Mouse (Mus musculus): ENCODE measurements around the gene Crb3.
A peak's percentile ranks its signal among the peaks of the same experiment; 100 is the strongest.

Gene Crb3

DNA sequence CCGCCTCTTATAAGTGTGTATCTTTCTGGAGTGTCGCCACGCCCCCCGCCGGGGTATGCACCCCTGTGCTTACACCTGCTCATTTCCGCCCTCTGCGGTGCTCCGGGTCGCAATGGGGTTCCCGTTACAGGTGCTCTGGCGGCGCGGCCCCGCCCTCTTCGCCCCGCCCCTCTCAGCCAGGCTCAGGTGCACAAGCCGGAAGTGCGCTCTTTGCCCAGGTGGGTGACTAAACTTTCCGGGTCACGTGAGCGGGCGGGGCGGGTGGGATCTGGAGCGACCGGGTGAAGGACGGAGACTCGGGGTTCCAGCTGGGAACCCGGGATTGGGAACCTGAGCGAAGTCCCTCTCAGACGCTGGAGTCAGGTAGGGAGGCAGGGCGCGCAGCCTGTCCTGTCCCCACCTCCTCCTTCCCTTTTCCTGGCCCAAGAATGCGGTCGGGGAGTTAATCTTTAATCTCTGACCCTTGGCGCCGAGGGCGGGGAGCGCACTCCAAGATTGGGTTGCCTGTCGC, 3.2 kb downstream of the Crb3 start:
- ATAC-seq (ENCODE audit: low TSS enrichment), result no peak

DNA sequence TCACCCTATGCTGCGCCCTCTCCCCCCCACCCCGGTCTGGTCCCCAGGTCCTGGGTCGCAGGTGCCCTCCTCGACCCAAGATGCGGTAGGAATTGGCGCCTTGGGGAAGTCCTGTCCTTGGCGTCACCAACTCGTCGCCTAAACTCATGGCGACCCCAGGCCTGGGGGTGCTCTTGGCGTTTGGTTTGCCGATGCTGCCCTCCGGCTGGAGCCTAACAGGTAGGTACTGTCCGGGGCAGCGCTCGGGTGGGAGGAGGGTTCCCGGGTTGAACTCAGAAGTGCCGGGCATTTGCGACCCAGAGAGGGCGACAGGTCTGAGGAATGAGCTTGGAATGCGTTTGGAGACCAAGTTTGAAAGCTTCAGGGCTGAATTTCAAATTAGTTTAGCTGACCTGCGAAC, 3.6 kb downstream of the Crb3 start:
- no peak for ATAC-seq (ENCODE audit: low TSS enrichment)

GRCm38 (mm10) chr17:57063031-57063430, 4.1 kb downstream of the Crb3 start:
- no peak for ATAC-seq (ENCODE audit: low TSS enrichment)

- ATAC-seq (ENCODE audit: low TSS enrichment), result no peak
Measured at GRCm38 (mm10) chr17:57066908-57067307, 8.0 kb downstream of the Crb3 start.

GRCm38 (mm10) chr17:57070272-57070671, 11.4 kb downstream of the Crb3 start:
- ATAC-seq (ENCODE audit: low TSS enrichment), result no peak

- ATAC-seq (ENCODE audit: low TSS enrichment), result no peak
Measured at GRCm38 (mm10) chr17:57070699-57071098, 11.8 kb downstream of the Crb3 start.

DNA sequence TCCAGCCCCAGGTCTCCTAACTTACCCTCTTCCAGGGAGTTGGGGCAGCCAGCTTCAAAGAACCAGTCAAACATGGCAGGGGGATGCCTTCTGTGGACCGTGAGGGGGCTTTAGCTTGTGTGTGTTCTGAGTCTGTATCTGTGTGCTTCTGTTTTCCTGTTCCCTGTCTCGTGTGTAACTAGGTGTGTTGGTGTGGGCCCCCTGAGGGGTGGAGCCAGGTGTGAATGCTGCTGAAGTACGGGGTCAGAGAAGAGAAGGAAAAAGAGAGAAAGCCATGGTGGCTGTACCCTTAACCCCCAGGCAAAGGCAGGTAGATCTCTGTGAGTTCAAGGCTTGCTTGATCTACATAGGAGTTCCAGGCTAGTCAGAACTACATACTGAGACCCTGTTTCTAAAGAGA, 18.0 kb downstream of the Crb3 start:
- ATAC-seq (ENCODE audit: low TSS enrichment), result no peak

- ATAC-seq (ENCODE audit: low TSS enrichment), result 0 out of 2 replicates have a peak, but pooled peaks have one; percentile 10
Measured at GRCm38 (mm10) chr17:57078336-57078735, 19.4 kb downstream of the Crb3 start, which contains the start of gene Dennd1c. Gene Dennd1c (minus strand): TSS chr17:57078514.

DNA sequence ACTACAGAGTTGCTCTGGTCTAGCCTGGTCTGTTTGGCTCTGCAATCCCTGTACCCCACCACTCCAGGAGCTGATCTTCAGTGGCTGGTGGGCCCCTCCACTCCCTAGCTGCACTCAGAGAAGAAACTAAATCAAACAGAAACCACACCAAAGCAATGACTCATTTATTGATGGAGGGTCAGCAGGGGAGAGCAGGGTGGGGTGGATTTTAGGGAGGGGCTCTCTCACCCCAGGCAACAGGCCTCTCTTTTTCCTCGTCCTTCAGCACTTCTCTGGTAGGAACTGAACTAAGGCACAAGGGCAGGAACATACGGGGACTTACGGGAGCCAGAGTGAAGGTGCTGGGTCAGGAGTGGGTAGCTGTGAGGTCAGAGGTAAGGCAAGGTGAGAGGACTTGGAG, 21.0 kb downstream of the Crb3 start:
- ATAC-seq (ENCODE audit: low TSS enrichment), result no peak

GRCm38 (mm10) chr17:57081234-57081842, 22.4 kb downstream of the Crb3 start:
- ATAC-seq (ENCODE audit: low TSS enrichment), result no peak

- no peak for ATAC-seq (ENCODE audit: low TSS enrichment)
Measured at GRCm38 (mm10) chr17:57082481-57082880, 23.6 kb downstream of the Crb3 start.

DNA sequence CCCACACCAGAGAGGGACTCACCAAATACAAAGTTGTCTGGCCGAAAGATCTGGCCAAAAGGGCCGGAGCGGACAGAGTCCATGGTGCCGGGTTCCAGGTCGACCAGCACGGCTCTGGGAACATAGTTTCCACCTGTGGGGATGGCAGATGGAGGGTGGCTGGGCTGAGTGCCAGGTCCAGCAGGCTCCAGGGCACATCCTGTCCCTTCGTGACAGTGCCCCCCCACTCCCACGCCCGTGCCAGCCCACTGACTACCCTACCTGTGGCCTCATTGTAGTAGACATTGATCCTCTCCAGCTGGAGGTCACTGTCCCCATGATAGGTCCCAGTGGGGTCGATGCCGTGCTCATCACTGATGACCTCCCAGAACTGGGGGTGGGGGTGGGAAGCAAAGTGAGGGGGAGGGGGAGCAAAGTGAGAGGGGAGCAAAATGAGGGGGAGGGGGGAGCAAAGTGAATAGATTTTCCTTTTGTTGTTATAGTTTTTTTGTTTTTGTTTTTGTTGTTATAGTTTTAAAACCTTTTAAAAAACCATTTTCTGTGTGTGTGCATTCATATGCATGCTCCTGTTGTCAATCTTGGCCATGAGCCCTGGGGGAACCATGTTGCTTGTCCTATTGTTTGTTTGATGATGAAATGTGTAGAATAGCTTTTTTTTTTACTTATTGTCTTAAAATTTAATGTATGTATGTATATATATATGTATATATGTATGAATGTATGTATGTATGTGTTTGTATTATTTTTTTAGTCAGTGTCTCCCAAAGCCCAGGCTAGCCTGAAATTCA, 27.3 kb downstream of the Crb3 start:
- no peak for ATAC-seq (ENCODE audit: low TSS enrichment)

DNA sequence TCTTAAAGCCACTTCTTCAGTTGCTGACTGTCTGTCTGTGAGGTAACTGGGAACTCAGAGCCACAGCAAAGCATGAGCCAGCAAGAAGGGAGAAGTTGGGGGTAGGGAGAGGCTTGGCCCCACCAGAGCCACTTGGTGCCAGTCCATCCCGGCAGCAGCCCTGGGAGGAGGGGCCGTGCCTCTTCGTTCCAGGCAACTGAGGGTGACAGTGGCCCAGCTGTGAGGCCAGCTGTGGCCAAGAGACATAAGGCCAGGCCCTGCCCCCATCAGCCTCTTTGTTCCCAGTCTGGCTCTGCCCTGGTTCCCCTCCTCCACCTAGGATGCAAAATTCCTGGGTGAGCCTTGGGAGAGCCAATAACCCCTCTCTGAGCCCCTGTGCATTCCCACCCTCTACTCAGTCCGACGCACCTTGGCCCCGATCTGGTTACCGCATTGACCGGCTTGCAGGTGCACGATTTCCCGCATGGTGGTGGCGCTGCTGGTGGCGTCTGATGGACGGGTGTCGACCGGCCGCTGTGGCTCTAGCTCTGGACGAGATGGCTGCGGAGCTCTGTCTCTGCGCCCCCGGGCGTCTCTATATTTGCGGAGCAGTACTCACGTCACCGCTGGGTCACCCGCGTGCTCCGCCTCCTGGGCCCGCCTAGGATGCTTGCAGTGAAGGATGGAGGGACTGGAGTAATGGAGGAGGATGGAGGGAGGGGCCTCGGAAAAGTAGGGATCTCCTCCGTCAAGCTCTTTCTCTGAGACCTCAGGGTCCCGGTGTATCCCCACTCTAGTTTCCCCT, 28.3 kb downstream of the Crb3 start, which contains the start of gene Tubb4a:
TSS of gene Tubb4a (minus strand) at position 734 of the 784 bp plus-strand sequence.
- ATAC-seq (ENCODE audit: low TSS enrichment), result peak; percentile 98

DNA sequence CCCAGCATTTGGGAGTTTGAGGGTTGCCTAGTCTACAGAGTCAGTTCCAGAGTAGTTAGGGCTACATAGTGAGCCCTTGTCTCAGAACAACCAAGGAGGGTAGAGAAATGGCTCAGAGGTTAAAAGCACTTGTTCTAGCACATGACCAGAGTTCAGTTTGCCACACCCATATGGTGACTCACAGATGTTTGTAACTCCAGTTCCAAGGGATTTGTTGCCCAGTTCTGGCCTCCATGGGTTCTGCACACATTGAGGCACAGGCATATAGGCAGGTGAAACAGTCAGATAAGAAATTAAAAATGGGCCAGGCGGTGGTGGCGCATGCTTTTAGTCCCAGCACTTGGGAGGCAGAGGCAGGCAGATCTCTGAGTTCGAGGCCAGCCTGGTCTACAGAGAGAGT, 35.3 kb downstream of the Crb3 start:
- no peak for ATAC-seq (ENCODE audit: low TSS enrichment)

DNA sequence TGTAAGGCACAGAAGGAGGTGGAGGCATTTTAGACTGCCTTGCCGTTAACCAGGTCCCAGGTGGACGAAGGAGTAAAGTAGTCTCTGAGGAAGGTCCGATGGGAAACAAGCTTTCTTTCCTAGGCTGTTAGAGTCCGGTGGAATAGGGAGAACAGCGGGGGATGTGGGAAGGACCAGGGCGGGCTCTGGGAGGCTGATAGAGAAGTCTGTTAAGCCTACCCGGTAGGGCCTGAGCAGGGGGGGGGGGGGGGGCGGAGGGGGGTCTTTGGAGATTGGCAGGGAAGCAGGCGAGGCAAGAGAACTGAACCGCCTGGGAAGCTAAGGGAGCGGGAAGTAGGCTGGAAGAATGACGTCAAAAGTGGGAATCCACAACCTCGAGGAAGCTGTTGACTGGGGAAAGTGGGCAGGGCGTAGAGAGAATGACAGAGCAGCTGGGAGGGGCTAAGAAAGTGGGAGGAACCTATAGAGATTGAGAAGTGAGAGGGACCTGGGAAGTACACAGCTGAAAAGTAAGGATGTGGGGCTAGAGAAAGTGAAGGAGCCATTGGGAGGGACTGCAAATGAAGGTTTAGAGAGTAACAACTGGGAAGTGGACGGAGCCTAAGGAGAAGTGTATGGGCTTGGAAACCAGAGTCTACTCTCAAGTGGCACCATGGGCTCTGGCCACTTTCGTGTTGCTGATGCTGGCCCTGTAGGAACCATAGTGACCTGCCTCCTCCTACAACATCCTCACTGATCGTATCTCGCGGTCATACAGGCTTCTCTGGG, 37.1 kb downstream of the Crb3 start:
- ATAC-seq (ENCODE audit: low TSS enrichment), result peak; percentile 88

- peak; percentile 87 for ATAC-seq (ENCODE audit: low TSS enrichment)
Measured at GRCm38 (mm10) chr17:57096623-57096920, 37.7 kb downstream of the Crb3 start.

DNA sequence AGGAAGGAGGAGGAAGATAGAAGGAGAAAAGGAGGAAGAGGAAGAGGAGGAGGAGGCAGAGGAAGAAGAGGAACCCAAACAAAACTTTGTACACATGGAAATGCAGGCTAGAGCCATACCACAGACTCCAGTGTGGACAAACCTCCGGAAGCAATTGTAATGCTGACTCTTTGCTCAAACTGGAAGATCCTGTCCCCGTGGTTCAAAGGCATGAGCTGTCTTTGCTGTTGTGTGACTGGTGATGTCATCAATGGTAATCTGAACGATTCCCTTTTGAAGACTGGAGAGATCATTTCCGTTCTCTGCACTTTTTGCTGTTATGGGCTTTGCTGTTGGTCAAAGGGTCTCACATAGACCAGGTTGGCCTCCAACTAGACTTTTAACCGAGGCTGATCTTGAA, 39.4 kb downstream of the Crb3 start:
- no peak for ATAC-seq (ENCODE audit: low TSS enrichment)

DNA sequence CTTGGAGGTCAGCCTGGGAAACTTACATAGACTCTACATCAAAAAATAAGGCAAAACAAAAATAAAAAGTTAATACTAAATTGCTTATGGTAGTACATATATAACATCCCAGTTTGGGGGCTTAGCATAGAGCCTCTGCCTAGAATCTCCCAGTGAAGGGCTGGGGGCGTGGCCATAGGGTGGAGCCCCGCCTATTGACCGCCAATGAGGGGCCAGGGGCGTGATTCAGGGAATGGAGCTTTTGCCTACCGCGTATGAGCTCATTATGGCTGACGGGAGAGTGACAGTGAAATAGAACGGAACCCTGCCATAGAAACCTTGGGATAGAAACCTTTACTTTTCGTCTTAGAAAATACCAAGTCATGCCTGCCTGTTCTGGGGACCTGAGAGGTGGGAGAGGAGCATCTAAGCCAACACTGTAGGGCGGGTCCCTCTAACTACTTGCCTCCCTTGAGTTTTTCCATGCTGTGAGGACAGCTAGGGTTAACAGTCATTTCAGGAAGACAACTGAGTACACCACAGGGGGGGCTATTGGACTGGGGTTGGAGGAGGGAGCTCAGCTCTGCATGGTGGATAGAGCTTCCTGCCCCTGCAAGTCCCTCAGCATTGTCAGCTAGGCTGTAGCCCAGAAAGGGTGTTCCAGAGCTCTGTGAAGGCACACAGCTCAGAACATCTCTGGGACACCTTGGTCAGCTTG, 40.9 kb downstream of the Crb3 start:
- ATAC-seq (ENCODE audit: low TSS enrichment), result no peak

DNA sequence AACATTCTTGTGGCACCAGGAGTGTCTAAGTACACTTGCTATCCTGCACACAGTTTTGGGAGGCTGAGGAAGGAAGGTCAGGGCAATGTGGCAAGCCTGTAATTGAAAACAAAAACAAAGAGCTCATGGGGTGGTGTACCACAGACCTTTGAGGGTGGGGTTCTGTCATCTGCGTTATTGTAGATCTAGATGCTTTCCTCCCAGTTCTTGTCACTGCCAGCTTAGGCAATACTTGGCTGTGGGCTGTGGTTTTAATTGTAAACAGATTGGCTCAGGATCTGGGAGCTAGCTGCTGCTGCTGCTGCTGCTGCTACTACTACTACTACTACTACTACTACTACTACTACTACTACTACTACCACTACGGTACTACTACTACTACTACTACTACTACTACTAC, 43.4 kb downstream of the Crb3 start:
- ATAC-seq (ENCODE audit: low TSS enrichment), result no peak

GRCm38 (mm10) chr17:57104496-57104895, 45.6 kb downstream of the Crb3 start:
- no peak for ATAC-seq (ENCODE audit: low TSS enrichment)

All from frontal cortex, adult (tissue).